Mouse (Mus musculus) right cerebral cortex, postnatal 36 days (tissue): ENCODE data around the gene Ctcf.

Experiments used
- DNase-seq, 2 experiments: peaks; one replicate each; pipeline ENCODE4 v3.0.0; 2022; ENCODE audit warnings: low spot score in 2 of 2, mixed read lengths in 1 of 2

The Ctcf gene

DNA sequence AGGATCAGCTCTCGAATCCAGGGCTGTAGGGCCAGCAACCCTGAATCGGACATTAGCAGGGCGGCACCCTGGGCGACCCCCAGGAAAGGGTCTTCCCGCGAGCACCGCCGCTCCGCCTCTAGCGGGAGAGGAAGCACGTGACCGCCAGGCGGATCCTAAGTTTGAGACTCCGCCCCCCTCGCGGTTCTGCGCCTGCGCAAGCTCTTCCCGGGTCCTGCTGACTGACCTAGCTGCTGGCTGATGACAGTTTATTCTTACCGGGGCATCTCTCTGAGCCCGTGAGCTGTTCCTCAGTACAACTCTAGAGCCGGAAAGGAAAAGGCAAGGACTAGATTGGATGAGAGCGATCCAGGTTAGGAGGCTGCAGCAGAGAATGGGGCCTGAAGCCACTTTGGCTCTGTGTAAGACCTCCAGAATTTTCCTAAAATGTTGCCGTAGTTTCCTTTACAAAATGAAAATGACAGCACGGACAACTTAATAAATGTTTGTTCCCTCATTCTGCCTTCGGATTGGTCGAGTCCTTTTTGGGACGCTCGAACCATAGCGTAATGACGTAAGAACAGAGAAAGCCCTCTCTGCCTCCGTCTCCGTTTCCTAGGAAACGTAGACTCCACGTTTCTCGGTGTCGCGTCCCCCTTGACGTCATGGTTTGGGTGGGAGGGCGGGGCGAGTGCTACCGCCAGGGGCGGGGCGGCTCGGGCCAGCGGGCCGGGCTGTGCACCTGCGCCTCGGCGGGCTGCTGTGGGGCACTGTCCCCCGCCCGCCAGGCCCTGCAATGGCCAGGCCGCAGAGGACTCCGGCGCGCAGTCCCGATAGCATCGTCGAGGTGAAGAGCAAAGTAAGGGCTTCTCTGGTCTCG, 64.8 kb downstream of the Ctcf start, which contains the start of the genes Acd and Pard6a:
Gene Acd, minus strand, starts transcription at position 137 of the 859 bp plus-strand sequence.
Gene Pard6a, plus strand, starts transcription at position 183 of the 859 bp plus-strand sequence.
- DNase-seq, result peak; percentile 92 to 94

DNA sequence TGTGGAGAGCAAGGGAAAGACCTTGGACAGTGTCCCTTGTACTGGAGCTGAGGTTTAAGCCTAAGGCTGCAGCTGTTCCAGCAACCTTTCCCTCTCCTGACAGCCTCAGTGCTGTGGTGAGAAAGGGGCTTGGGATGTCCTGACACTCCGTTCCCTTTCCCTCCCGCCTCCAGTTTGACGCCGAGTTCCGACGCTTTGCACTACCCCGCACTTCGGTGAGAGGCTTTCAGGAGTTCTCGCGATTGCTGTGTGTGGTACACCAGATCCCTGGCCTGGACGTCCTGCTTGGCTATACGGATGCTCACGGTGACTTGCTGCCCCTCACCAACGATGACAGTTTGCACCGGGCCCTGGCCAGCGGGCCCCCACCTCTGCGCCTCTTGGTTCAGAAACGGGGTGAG, 65.6 kb downstream of the Ctcf start:
- DNase-seq, result no peak

DNA sequence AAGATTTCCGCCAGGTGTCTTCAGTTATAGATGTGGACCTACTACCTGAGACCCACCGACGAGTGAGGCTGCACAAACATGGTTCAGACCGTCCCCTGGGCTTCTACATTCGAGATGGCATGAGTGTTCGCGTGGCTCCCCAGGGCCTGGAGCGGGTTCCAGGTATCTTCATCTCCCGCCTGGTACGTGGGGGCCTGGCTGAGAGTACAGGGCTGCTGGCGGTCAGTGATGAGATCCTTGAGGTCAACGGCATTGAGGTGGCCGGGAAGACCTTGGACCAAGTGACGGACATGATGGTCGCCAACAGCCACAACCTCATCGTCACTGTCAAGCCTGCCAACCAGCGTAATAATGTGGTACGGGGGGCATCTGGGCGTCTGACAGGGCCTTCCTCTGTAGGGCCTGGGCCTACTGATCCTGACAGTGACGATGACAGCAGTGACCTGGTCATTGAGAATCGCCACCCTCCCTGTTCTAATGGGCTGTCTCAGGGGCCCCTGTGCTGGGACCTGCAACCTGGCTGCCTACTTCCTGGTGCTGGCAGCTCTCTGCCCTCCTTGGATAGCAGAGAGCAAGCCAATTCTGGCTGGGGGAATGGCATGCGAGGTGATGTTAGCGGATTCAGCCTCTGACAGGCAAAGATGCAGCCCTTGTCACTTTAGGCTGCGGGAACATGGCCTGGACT, 66.5 kb downstream of the Ctcf start:
- DNase-seq, result no peak

DNA sequence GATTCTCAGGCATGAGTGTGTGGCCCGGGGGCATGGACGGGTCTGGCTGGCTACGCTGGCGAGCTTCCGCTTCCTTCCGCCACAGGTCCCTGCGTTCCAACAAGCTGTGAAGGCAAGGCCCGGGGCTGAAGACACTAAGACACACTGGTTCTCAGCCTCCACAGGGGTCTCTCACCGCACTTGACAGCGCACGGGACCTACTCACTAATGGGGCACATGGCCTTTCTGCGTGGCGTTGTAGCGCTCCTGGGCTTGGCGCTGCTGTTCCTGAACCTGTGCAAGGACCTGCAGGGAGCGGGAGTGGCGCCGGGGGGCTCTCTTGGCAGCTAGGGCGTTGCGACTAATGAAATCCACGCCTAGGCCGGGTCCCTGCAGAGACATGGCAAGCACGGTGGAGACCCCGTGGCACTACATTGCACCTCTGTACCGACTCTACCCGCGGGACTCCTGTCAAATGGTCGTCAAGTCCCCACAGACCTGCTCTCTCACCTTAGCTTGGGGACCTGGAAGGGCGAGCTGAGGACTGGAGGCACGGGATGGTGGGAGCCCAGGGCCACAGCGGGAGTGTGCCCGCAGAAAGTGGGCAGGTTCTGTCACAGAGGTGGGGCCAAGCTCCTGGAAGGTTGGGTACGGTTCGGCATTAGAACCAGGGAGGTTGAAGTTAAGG, 67.9 kb downstream of the Ctcf start:
- no peak for DNase-seq

DNA sequence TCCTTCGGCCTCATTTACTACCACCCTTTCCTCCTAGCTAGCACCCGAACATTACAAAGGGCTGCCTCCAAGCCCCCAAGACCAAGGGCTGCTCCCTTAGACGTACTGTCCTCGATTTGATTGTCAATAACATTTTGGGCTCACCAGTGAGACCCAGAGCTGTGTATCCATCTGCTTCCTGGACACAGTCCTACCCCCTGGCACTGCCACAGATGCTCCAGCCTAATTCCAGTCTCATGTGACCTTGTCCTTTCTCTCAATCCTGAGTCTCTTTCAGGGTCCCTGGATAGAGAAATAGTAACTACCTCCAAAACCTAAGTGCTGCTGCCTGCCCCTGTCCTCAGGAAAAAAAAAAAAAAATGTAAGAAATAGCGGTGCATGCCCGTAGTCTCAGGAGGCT, 68.6 kb downstream of the Ctcf start:
- DNase-seq, result no peak

DNA sequence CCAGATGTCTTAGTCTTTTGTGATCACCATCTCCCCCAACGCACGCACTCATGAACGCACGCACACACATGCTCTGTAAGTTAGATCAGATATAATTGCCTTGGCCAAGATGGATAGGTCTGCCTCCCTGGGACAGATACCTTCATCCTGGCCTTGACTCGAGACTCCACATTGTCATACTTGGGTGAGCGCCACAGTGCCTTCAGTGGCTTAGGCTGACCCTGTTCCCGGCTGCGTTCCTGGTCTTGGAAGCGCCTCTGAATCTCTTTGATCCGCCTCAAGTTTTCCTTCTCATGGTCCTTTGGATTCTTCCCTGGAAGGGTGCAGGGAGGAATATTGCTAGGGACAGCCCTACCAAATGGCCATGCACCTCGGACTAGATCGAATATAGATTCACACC, 70.1 kb downstream of the Ctcf start:
- DNase-seq, result no peak

DNA sequence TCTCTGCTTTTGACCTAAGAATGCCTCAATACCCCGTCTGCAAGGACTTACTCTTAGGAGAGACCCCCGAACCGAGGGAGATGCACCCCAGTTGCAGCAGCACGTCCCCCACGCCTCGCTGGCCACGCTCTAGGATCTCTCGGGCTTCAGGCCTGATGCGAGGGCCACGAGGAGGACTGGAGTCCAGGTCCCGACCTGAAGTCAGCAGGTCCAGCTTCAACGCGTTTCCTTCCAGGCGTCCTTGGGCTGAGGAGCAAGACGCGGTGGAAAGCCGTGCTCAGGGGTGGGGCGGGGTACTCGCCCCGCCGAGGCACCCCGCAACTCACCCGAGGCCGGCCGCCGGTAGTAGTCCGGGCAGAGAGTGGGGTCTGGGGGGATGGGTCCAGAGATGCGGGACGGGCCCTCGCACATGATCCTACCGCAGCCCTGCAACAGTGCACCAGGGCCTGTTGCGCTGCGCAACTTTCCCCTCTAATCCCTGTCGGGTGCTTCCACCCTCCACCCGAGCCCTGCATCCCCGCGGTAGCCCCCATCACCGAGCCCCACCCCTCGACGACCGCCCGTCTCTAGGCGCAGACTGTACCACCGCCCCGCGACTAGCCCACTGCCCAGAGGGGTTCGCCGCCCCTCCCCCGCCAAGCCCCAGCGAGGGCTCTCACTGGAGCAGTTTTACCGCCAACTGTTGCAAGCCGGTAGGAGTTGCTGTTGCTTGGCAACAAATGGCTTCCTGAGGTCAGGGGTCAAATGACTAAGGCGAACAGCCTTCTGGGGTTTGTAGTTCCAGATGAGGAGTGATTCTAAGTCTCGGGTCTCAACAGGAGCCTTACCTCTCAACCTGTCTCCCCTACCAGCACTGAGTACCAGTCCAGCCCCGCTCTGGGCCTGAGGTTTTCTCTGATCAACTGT, 71.4 kb downstream of the Ctcf start, which contains the start of the genes 4933405L10Rik and Enkd1:
Gene 4933405L10Rik, plus strand, starts transcription at position 158 of the 906 bp plus-strand sequence.
Gene Enkd1, minus strand, starts transcription at position 713 of the 906 bp plus-strand sequence.
- peak; percentile 82 to 88 for DNase-seq

DNA sequence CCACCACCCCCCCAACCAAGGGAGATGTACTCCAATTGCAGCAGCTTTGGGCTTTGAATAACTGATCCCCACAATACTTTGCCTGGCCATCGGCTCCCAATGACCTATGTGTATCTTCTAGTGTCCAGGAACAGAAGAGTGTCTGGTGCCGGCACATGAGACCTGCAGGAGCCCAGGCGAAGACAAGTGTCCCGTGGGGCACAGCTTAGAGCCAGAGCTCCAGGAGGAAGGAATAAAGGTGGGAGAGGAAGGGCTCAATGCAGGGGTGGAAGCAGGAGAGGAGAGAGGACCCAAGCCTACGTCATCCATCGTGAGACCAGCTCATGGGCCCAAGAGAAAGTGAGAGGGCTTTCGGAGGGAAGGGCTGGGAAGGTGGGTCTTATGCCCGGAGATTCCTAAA, 72.3 kb downstream of the Ctcf start:
- DNase-seq, result no peak

DNA sequence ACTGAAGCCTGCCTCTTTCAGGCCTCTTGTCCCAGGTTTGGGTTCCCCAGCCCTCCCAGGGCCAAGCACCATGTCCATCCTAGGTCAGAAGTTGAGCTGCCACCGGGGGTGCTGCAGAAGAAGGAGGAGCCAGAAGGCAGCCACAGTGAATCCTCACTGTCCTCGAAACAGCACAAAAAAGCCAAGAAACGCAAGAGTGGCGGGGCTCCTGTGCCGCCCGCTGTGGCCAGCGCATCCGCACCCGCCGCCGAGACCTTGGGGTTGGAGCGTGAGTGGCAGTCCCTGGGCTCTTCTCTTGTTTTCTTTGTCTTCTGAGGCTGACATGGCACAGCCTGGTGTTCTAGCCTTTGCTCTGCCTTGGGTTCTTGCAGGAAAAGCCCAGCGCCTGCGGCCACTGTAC, 72.9 kb downstream of the Ctcf start:
- DNase-seq, result no peak

DNA sequence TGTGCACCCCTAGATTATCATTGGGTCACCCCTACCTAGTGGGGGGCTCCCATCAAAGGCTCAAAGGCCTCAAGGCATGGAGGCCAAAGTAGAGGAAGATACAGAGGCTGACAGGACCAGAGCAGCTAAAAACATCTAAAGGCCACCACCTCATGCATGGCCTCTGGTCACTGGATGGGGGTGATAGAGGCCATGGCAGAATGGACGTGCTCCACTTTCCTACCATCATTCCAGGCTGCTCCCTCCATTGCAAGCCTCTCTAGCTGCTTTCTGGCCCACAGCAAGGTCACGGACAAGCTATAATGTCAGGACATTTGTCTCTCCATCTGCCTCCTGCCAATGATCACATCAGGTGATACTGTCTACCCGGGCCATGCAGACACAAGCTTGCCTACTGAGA, 75.9 kb downstream of the Ctcf start:
- no peak for DNase-seq

DNA sequence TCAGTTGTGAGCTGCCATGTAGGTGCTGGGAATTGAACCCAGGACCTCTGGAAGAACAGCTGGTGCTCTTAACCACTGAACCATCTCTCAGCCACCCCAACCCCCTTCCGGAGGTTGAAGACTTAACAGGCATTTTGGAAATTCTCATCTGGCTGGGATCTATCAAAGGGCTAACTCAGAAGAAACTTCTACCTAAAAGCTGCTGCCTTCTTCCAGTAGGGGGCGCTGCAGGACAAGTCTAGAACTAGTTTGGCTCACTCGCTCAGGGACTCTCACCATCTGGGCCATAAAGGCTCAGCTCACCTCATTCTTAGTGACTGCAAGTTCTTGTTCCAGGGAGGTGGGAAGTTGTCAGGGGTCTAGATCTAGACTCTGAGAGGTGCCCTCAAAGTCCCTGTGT, 77.8 kb downstream of the Ctcf start:
- DNase-seq, result peak in 1 of 2 experiments; percentile 70

DNA sequence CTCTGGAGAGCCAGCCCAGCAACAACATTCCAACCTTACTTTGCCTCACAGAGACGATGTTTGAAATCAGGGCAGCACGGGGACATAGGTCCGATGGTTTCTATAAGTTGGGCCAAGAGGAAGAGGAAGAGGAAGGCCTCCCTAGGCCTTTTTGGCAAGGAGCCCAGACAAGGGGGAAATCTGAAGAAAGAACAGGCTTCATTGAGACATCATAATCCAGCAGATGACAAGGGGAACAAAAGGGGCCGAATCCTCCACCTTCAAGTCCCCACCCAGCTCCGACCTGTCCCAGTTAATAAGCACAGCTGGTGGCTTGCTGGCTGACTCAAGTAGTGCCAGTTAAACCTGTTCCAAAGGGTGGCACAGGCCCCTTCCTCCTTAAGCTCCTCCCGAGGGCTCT, 78.7 kb downstream of the Ctcf start:
- DNase-seq, result no peak

DNA sequence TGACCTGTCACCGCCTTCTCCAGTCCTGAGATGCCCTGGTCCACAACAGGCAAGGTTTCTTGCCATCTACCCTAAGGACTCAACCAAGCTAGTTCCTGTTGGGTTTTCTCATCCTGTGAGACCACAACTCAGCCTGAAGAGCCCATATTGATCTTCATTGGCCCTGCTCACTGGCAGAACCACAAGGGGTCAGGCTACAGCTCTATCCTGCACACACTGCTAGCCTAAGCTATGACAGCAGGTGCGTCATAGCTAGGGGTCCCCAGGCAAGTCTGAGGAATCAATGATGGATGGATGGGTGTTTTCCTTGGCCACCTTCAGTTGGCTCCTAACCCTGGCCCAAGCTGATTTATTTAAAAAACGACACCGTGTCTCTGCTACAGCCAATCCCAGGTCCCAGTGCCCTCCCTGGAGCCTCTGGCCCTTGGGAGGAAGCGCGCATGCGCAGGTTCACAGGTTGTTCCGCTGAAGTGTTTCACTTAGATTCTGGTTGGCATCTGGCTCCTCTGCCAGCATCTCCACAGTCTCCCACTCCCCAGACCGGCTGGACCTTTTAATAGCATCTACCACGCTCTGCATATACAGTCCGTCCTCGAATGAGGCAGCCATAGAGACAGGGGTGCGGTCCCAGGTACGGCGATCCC, 80.1 kb downstream of the Ctcf start:
- DNase-seq, result no peak

DNA sequence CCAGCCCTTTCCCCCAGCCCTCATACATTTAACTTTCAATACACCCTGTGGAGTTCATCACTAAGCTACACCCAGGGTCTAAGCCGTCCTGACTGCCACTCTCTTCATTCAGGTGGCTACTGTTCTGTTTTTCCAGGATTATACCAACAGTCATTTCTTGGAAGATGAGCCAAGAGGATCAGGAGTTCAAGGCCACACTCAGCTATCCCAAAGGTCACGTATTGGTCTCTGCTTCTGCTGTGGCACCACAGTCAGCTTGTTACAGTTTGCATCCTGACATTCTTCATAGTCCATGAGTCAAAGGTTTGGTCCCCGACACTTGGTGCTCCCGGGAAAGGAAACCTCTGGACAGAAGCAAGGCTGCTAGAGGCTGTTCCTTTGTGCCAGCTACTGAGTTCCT, 83.3 kb downstream of the Ctcf start:
- no peak for DNase-seq

DNA sequence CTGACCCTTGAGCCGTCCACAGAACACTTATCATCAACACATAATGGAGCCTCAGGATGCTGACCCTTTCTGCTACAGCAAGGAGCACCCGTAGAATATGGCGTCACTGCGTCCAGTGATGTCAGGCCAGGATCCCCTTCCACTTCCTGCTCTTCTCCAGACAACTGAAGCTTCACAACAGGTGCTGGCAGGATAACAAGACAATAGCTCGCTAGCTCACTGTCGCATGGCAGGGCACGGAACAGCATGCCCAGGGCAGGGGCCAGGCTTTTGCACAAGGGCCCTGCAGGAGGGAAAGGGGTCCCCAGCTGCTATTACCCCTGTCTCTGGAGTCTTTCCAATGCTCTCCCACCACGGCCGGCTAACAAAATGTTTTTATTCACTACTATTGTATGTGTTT, 86.5 kb downstream of the Ctcf start:
- no peak for DNase-seq

DNA sequence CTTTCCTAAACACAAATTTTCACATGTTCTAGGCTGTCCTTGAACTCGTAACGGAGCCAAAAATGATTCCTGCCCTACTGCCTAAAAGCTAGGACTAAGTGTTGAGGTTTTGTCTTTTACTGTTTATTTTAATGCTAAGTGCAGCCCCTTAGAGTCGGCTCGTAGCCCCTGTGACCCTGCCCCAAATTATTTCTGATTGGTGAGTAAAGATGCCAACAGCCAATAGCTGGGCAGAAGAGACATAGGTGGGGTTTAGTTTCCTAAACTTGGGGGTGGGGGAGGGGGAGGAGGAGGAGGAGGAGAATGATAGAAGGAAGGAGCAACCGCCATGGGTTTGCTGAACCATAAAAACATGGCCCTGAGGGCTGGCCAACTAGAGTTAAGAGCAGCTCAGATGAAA, 89.4 kb downstream of the Ctcf start:
- DNase-seq, result no peak

DNA sequence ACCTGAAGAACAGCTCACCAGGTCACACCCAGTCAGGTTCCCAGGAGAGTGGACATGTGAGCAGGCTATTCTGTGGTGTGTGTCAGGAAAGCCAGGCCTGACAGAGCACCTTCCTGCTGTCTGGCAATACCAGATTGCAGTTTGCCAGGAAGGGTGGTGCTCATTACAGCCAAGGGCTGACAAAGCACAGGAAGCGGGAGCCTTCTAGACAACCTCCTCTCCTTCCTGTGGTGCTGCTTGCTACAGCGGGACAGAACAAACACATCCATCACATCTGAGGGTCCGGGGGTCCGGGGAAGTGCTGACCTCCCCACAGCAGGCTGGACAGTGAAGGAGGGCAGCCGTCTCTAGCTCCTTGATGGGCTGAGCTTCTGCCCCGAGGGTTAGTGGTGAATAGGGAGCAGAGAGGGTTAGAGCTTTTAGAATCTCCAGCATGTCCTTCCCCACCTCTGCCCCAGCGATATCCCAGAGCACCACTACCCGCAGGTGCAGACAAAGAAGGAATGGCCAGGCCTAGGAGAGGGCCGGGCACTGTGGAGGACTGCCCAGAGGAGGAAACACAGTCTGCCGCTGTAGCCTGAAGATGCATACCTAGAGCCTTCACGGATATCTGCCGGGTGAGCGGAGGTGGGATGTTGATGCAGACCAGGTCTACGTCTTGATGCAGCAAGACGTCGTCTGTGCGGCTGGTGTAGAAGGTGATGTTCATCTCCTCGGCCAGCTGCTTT, 91.2 kb downstream of the Ctcf start:
- no peak for DNase-seq

DNA sequence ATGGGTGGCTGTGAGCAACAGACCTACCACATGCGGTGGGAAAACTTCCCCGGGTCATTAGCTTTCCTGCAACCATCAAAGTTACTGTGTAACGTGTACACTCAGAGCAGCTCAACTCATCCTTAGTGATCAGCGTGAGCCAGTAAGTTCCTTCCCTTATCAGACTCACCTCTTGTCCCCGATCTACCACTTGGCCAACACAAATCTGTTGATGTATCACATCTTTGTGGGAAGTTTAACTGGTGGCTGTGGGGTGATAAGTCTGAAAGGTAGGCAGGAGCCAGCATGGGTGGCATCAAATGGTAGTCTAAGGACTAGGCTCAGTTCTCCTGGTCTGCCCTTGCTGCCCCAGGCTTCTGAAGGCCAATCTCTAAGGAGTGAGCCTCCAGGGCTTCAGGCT, 95.8 kb downstream of the Ctcf start:
- DNase-seq, result no peak
